Mouse (Mus musculus) thymus, adult 2 months (tissue): ENCODE measurements around the gene Slc44a3.

Source experiments
- CTCF ChIP-seq: fragments of 200-500 bp; IDR thresholded peaks from 2 replicates; pipeline ENCODE4 v1.5.1; 2012; ENCODE audit warnings: mild to moderate bottlenecking, control low read depth, low read length, moderate library complexity, borderline replicate concordance; ENCODE audit not compliant: control insufficient read depth, poor library complexity, insufficient read depth; ENCODE audit errors: extremely low read depth
- POLR2A ChIP-seq: fragments of 200-500 bp; IDR thresholded peaks from 2 replicates; pipeline ENCODE4 v1.6.1; 2012; ENCODE audit warnings: mild to moderate bottlenecking, low read length, control low read depth, moderate library complexity; ENCODE audit not compliant: control insufficient read depth, poor library complexity, insufficient read depth; ENCODE audit errors: extremely low read depth

- no peak for TF ChIP-seq POLR2A
- TF ChIP-seq CTCF: no peak
These were observed 26.0 kb downstream of the Slc44a3 start for GRCm38 (mm10) chr3:121506175-121506574.
